Mouse (Mus musculus) CH12.LX (cell line): ENCODE data around the gene Bfsp2. TPM values are rescaled to one million over a fixed set of nuclear protein-coding genes. Genes with fewer than 3 reads are reported as not detected.

Source experiments
- DNase-seq: peaks from one replicate; pipeline ENCODE4 v3.0.0-alpha.2; 2013; ENCODE audit errors: extremely low read depth
- H3K27ac ChIP-seq: 2 replicates; pipeline ENCODE4 v1.5.1; 2012; ENCODE audit warnings: low read depth, mild to moderate bottlenecking, control low read depth, moderate library complexity; ENCODE audit not compliant: insufficient read depth
- H3K27me3 ChIP-seq: replicated peaks from 2 replicates; pipeline ENCODE3; 2012; ENCODE audit warnings: inconsistent platforms
- H3K36me3 ChIP-seq, 2 experiments: replicated peaks in 1 of 2; 2 replicates each; pipeline versions ENCODE3 to v1.6.1; 2012; ENCODE audit warnings: inconsistent platforms in 1 of 2, low read length in 1 of 2, mild to moderate bottlenecking in 1 of 2, mixed read lengths in 1 of 2, moderate library complexity in 1 of 2; ENCODE audit not compliant: control insufficient read depth in 1 of 2, insufficient read depth in 1 of 2
- H3K4me1 ChIP-seq, 2 experiments: 2 replicates each; pipeline ENCODE4 v1.6.1; 2012; ENCODE audit warnings: inconsistent platforms in 1 of 2, moderate library complexity in 1 of 2; ENCODE audit not compliant: insufficient read depth in 2 of 2, control insufficient read depth in 1 of 2
- H3K4me2 ChIP-seq: 2 replicates; pipeline ENCODE4 v1.6.1; 2012; ENCODE audit warnings: low read depth, mild to moderate bottlenecking, control low read depth; ENCODE audit not compliant: poor library complexity, insufficient read depth, severe bottlenecking
- H3K4me3 ChIP-seq, 3 experiments: fragments of 150-350 bp in 1 of 3; sonication (generic) in 1 of 3; replicated peaks in 1 of 3; 2 replicates each; pipeline versions ENCODE3 to v1.5.1; 2011 to 2012; ENCODE audit warnings: low read depth in 2 of 3, low read length in 2 of 3, mild to moderate bottlenecking in 2 of 3, moderate library complexity in 2 of 3, control low read depth in 1 of 3, improper control_type of control experiment in 1 of 3, inconsistent platforms in 1 of 3, mixed read lengths in 1 of 3; ENCODE audit not compliant: poor library complexity in 1 of 3
- H3K79me2 ChIP-seq: replicated peaks from 2 replicates; pipeline ENCODE4 v1.6.1; 2012; ENCODE audit warnings: mild to moderate bottlenecking, moderate library complexity; ENCODE audit not compliant: control insufficient read depth, poor library complexity, insufficient read depth, severe bottlenecking; ENCODE audit errors: extremely low read depth
- H3K9ac ChIP-seq: 2 replicates; pipeline ENCODE4 v1.6.1; 2012; ENCODE audit warnings: low read depth, mild to moderate bottlenecking, control low read depth, moderate library complexity; ENCODE audit not compliant: insufficient read depth
- H3K9me3 ChIP-seq: replicated peaks from 2 replicates; pipeline ENCODE3; 2012; ENCODE audit warnings: low read length, inconsistent platforms, mixed read lengths
- CTCF ChIP-seq, 2 experiments: IDR thresholded peaks in 1 of 2; conservative IDR thresholded peaks in 1 of 2; 2 replicates each; pipeline ENCODE4 v1.5.1; 2011 to 2012; ENCODE audit warnings: low read depth in 2 of 2, low read length in 2 of 2, improper control_type of control experiment in 1 of 2, inconsistent platforms in 1 of 2, mild to moderate bottlenecking in 1 of 2, moderate library complexity in 1 of 2
- E2F4 ChIP-seq: IDR thresholded peaks from 2 replicates; pipeline ENCODE4 v1.6.1; 2011; ENCODE audit warnings: low read depth, low read length, improper control_type of control experiment; ENCODE audit not compliant: insufficient replicate concordance
- ELF1 ChIP-seq: IDR thresholded peaks from 2 replicates; pipeline ENCODE4 v1.6.1; 2014; ENCODE audit warnings: low read depth, mild to moderate bottlenecking, inconsistent platforms, low read length, improper control_type of control experiment
- ETS1 ChIP-seq: conservative IDR thresholded peaks from 2 replicates; pipeline ENCODE4 v1.6.1; 2012; ENCODE audit warnings: low read depth, mild to moderate bottlenecking, inconsistent platforms, low read length, improper control_type of control experiment, moderate library complexity
- GABPA ChIP-seq: IDR thresholded peaks from 2 replicates; pipeline ENCODE4 v1.6.1; 2012; ENCODE audit warnings: low read depth, low read length, improper control_type of control experiment, inconsistent platforms; ENCODE audit not compliant: insufficient replicate concordance
- IRF4 ChIP-seq: IDR thresholded peaks from 2 replicates; pipeline ENCODE4 v1.6.1; 2014; ENCODE audit warnings: low read depth, mild to moderate bottlenecking, inconsistent platforms, low read length, improper control_type of control experiment
- JUN ChIP-seq: IDR thresholded peaks from 2 replicates; pipeline ENCODE4 v1.6.1; 2011; ENCODE audit warnings: low read depth, mild to moderate bottlenecking, low read length, improper control_type of control experiment, moderate library complexity; ENCODE audit not compliant: insufficient read depth
- JUND ChIP-seq: conservative IDR thresholded peaks from 2 replicates; pipeline ENCODE4 v1.6.1; 2011; ENCODE audit warnings: low read depth, low read length, improper control_type of control experiment
- MAX ChIP-seq: IDR thresholded peaks from 2 replicates; pipeline ENCODE4 v1.6.1; 2011; ENCODE audit warnings: low read length, improper control_type of control experiment
- MXI1 ChIP-seq: IDR thresholded peaks from 2 replicates; pipeline ENCODE4 v1.6.1; 2011; ENCODE audit warnings: mild to moderate bottlenecking, low read depth, low read length, improper control_type of control experiment
- NRF1 ChIP-seq: IDR thresholded peaks from 2 replicates; pipeline ENCODE4 v1.6.1; 2014; ENCODE audit warnings: low read depth, mild to moderate bottlenecking, inconsistent platforms, low read length, improper control_type of control experiment, moderate library complexity
- POLR2A ChIP-seq: IDR thresholded peaks from 2 replicates; pipeline ENCODE4 v1.6.1; 2011; ENCODE audit warnings: low read depth, mild to moderate bottlenecking, improper control_type of control experiment, low read length
- RCOR1 ChIP-seq: conservative IDR thresholded peaks from 2 replicates; pipeline ENCODE4 v1.6.1; 2012; ENCODE audit warnings: low read depth, mild to moderate bottlenecking, inconsistent platforms, low read length, improper control_type of control experiment
- SMC3 ChIP-seq: IDR thresholded peaks from 2 replicates; pipeline ENCODE4 v1.6.1; 2011; ENCODE audit warnings: low read depth, low read length, improper control_type of control experiment
- TBP ChIP-seq: conservative IDR thresholded peaks from 2 replicates; pipeline ENCODE4 v1.6.1; 2011; ENCODE audit warnings: low read depth, low read length, improper control_type of control experiment
- USF1 ChIP-seq: IDR thresholded peaks from 2 replicates; pipeline ENCODE4 v1.6.1; 2014; ENCODE audit warnings: low read depth, mild to moderate bottlenecking, inconsistent platforms, low read length, improper control_type of control experiment
- USF2 ChIP-seq: conservative IDR thresholded peaks from 2 replicates; pipeline ENCODE4 v1.6.1; 2011; ENCODE audit warnings: low read depth, low read length, improper control_type of control experiment
- ZKSCAN1 ChIP-seq: IDR thresholded peaks from 2 replicates; pipeline ENCODE4 v1.6.1; 2012; ENCODE audit warnings: low read depth, inconsistent platforms, low read length, improper control_type of control experiment, borderline replicate concordance
- ZNF384 ChIP-seq: IDR thresholded peaks from 2 replicates; pipeline ENCODE4 v1.6.1; 2012; ENCODE audit warnings: low read depth, low read length, improper control_type of control experiment, inconsistent platforms
- dilution Hi-C: fragments of 300-500 bp; cut with MboI; formaldehyde crosslinking; loops from 2 replicates; pipeline ENCODE4 v1.14.3; 2020; ENCODE audit warnings: low sequenced_read_pairs; ENCODE audit not compliant: extremely low pct_unique_long_range_greater_than_20kb, extremely low pct_ligation_motif_present
- in situ Hi-C: fragments of 300-500 bp; cut with MboI; formaldehyde crosslinking; loops from 3 replicates; pipeline ENCODE4 v1.14.3; 2019; ENCODE audit warnings: low sequenced_read_pairs, low pct_ligation_motif_present, low pct_unique_long_range_greater_than_20kb, mixed read lengths
- polyA plus RNA-seq: library from polyadenylated mRNA; unstranded; fragments of >175 nt; gene quantifications from 2 replicates; pipeline ENCODE4 v1.2.1, GENCODE M21; 2012; ENCODE audit warnings: low read depth; ENCODE audit not compliant: insufficient read length
- total RNA-seq, 2 experiments: library from RNA; depleted of rRNA; stranded (reverse); fragments of 300-350 nt in 1 of 2; fragments of >200 nt in 1 of 2; gene quantifications; 2 replicates each; pipeline ENCODE4 v1.2.3; 2012 to 2014

The Bfsp2 gene
- total and polyA plus RNA-seq, 3 experiments: 0.64 to 4.8 (median 3.4) TPM

GRCm38 (mm10) chr9:103524600-103524999 lies 44.4 kb upstream of the Bfsp2 start:
- no peaks in the 10 kb centered on the region for H3K9me3 ChIP-seq
- DNase-seq: no peak
- no peak overlapping the region for H3K27ac ChIP-seq
- dilution Hi-C loops (no loop called here), in situ Hi-C loops (no loop called here)
- H3K9ac ChIP-seq: no peak overlapping the region
- no peaks in the 10 kb centered on the region for H3K36me3 ChIP-seq
- no peak overlapping the region for H3K4me2 ChIP-seq
- no peak overlapping the region for H3K4me3 ChIP-seq
- TF ChIP-seq JUN (no peak), MXI1 (no peak), ELF1 (no peak), ZKSCAN1 (no peak), SMC3 (no peak), RCOR1 (no peak), POLR2A (no peak), TBP (no peak), E2F4 (no peak), MAX (no peak)
- TF ChIP-seq, all 38 proteins: peak for 0
- Histone ChIP-seq H3K4me1 (no peaks in the 10 kb centered on the region), H3K27me3 (peaks cover 78% of the 10 kb centered on the region), H3K79me2 (no peaks in the 10 kb centered on the region)

- no peaks in the 10 kb centered on the region for H3K79me2 ChIP-seq
- peaks cover 74% of the 10 kb centered on the region for H3K27me3 ChIP-seq
- peaks cover 3% of the 10 kb centered on the region for H3K9me3 ChIP-seq
- H3K4me2 ChIP-seq: no peak overlapping the region
- dilution Hi-C loops: no loop called here
- H3K9ac ChIP-seq: no peak overlapping the region
- DNase-seq: no peak
- no peak overlapping the region for H3K27ac ChIP-seq
- no peak overlapping the region for H3K4me3 ChIP-seq
- no peak for TF ChIP-seq IRF4
- TF ChIP-seq JUND: no peak
- TF ChIP-seq NRF1: no peak
- TF ChIP-seq USF1: no peak
- no peak for TF ChIP-seq ZNF384
- TF ChIP-seq SMC3: no peak
- no peak for TF ChIP-seq ETS1
- TF ChIP-seq USF2: no peak
- TF ChIP-seq GABPA: no peak
- TF ChIP-seq CTCF (conservative IDR thresholded peaks at IDR 0.05 in 1 of 2, IDR thresholded peaks at IDR 0.05 in 1 of 2; ENCODE audit: low read depth in 2 of 2, low read length in 2 of 2): no peak
- no peaks in the 10 kb centered on the region for H3K36me3 ChIP-seq
- in situ Hi-C loops: no loop called here
- H3K4me1 ChIP-seq: no peaks in the 10 kb centered on the region
These were observed 43.7 kb upstream of the Bfsp2 start for GRCm38 (mm10) chr9:103523742-103524403.
